Mouse (Mus musculus): ENCODE data around the gene Gc. TPM values are rescaled to one million over a fixed set of nuclear protein-coding genes. Genes with fewer than 3 reads are reported as not detected.

Gc gene
- polyA plus RNA-seq, 1 experiment from 2014 or later: 3.0 TPM

DNA sequence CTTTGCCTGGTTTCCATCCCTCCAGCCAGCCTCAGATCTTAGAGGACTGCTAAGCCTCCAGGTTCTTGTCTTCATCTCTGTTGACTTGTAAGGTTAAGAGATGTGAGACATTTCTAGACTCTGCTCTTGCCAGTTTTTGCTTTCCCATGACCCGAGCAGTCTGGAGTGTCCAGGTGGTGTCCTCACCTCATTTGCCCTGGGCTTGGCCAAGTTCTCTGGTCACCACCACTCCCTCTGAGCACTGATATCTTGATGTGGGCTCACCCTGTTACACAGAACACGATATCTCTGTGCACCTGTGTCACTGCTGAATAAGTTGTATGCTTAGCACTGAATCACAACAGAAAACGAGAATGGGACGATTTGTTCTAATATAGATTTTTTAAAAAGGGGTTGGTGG lies 76.4 kb downstream of the Gc start:
- no peak overlapping the region for H3K9ac ChIP-seq (ENCODE audit: low read depth, low read length)
- H3K4me2 ChIP-seq (replicated peaks; ENCODE audit: low read depth): no peak overlapping the region
- H3K27ac ChIP-seq (ENCODE audit: low read depth, low read length): no peak overlapping the region
- H3K27me3 ChIP-seq (replicated peaks; ENCODE audit: control insufficient read depth, insufficient read depth, low read length): no peaks in the 10 kb centered on the region
- H3K4me1 ChIP-seq (replicated peaks; ENCODE audit: control insufficient read depth, insufficient read depth, low read length): no peaks in the 10 kb centered on the region
- no peaks in the 10 kb centered on the region for H3K9me3 ChIP-seq (ENCODE audit: control insufficient read depth)
- TF ChIP-seq CTCF (IDR thresholded peaks at IDR 0.05; ENCODE audit: low read depth): no peak
- H3K4me3 ChIP-seq (ENCODE audit: low read depth, low read length): no peak overlapping the region
- H3K36me3 ChIP-seq (ENCODE audit: control insufficient read depth, insufficient read depth): no peaks in the 10 kb centered on the region
- 42% methylated on average over 4 of the region's 4 CpGs for WGBS
- ATAC-seq: peak; percentile 54; the same call in 1 of the 2 replicates

- TF ChIP-seq CTCF (IDR thresholded peaks at IDR 0.05; ENCODE audit: low read depth): no peak
- no peak overlapping the region for H3K9ac ChIP-seq (ENCODE audit: low read depth, low read length)
- H3K4me3 ChIP-seq (ENCODE audit: low read depth, low read length): no peak overlapping the region
- ATAC-seq: no peak
- no peaks in the 10 kb centered on the region for H3K9me3 ChIP-seq (ENCODE audit: control insufficient read depth)
- 39% methylated on average over 1 of the region's 1 CpGs for WGBS
- no peak overlapping the region for H3K4me2 ChIP-seq (replicated peaks; ENCODE audit: low read depth)
- H3K36me3 ChIP-seq (ENCODE audit: control insufficient read depth, insufficient read depth): no peaks in the 10 kb centered on the region
- no peak overlapping the region for H3K27ac ChIP-seq (ENCODE audit: low read depth, low read length)
- no peaks in the 10 kb centered on the region for H3K4me1 ChIP-seq (replicated peaks; ENCODE audit: control insufficient read depth, insufficient read depth, low read length)
- H3K27me3 ChIP-seq (replicated peaks; ENCODE audit: control insufficient read depth, insufficient read depth, low read length): no peaks in the 10 kb centered on the region
Observed at GRCm38 (mm10) chr5:89370140-89370539, 87.6 kb downstream of the Gc start.

GRCm38 (mm10) chr5:89368045-89368743 lies 89.5 kb downstream of the Gc start:
- Histone ChIP-seq H3K9me3 (ENCODE audit: control insufficient read depth) (no peaks in the 10 kb centered on the region), H3K4me1 (replicated peaks; ENCODE audit: control insufficient read depth, insufficient read depth, low read length) (no peaks in the 10 kb centered on the region), H3K4me3 (ENCODE audit: low read depth, low read length) (no peak overlapping the region), H3K36me3 (ENCODE audit: control insufficient read depth, insufficient read depth) (no peaks in the 10 kb centered on the region), H3K9ac (ENCODE audit: low read depth, low read length) (no peak overlapping the region), H3K27ac (ENCODE audit: low read depth, low read length) (no peak overlapping the region), H3K27me3 (replicated peaks; ENCODE audit: control insufficient read depth, insufficient read depth, low read length) (no peaks in the 10 kb centered on the region), H3K4me2 (replicated peaks; ENCODE audit: low read depth) (no peak overlapping the region)
- ATAC-seq: no peak
- WGBS: 67% methylated on average over 4 of the region's 4 CpGs
- TF ChIP-seq CTCF (IDR thresholded peaks at IDR 0.05; ENCODE audit: low read depth): no peak

Other genes with a start within 250 kb of the Gc start
- not detected in 2 replicates for gene Npffr2, start 69.5 kb upstream of the Gc start, polyA plus RNA-seq (2015; fragmentation: Nextera tagmentation; extraction: Ambion mirVana)